Mouse (Mus musculus): Measurements from ENCODE around the gene Zkscan1.
"Not testable (repeated sequence)": the region's sequence is repeated elsewhere in the genome, so short reads cannot be mapped to it uniquely, and the experiment has no call there.

Gene Zkscan1

GRCm38 (mm10) chr5:138084996-138085395 lies at the start of gene Zkscan1:
Gene Zkscan1, plus strand, starts transcription at chr5:138085084.
- peak; percentile 79 for DNase-seq (ENCODE audit: low read depth, low spot score)

GRCm38 (mm10) chr5:138052894-138053293 lies 32.0 kb upstream of the Zkscan1 start, which contains the start of gene Smok3c:
Gene Smok3c, plus strand, starts transcription at chr5:138053194.
- DNase-seq (ENCODE audit: low read depth, low spot score), result not testable (repeated sequence)

GRCm38 (mm10) chr5:138073803-138074202 lies 11.1 kb upstream of the Zkscan1 start:
- no peak for DNase-seq (ENCODE audit: low read depth, low spot score)

- DNase-seq (ENCODE audit: low read depth, low spot score), result no peak
Observed at GRCm38 (mm10) chr5:138075684-138076083, 9.2 kb upstream of the Zkscan1 start.

- DNase-seq (ENCODE audit: low read depth, low spot score), result no peak
Observed at GRCm38 (mm10) chr5:138076148-138076547, 8.7 kb upstream of the Zkscan1 start.

GRCm38 (mm10) chr5:138080456-138080855 lies 4.4 kb upstream of the Zkscan1 start:
- DNase-seq (ENCODE audit: low read depth, low spot score), result no peak

GRCm38 (mm10) chr5:138081446-138081845 lies 3.4 kb upstream of the Zkscan1 start:
- no peak for DNase-seq (ENCODE audit: low read depth, low spot score)

- no peak for DNase-seq (ENCODE audit: low read depth, low spot score)
Observed at GRCm38 (mm10) chr5:138083318-138083900, 1.5 kb upstream of the Zkscan1 start.

GRCm38 (mm10) chr5:138083936-138084335 lies 948 bp upstream of the Zkscan1 start:
- no peak for DNase-seq (ENCODE audit: low read depth, low spot score)

GRCm38 (mm10) chr5:138084507-138084906 lies 377 bp upstream of the Zkscan1 start:
- no peak for DNase-seq (ENCODE audit: low read depth, low spot score)

GRCm38 (mm10) chr5:138085421-138085911 lies 582 bp downstream of the Zkscan1 start:
- no peak for DNase-seq (ENCODE audit: low read depth, low spot score)

GRCm38 (mm10) chr5:138086842-138087241 lies 2.0 kb downstream of the Zkscan1 start:
- no peak for DNase-seq (ENCODE audit: low read depth, low spot score)

GRCm38 (mm10) chr5:138088366-138088765 lies 3.5 kb downstream of the Zkscan1 start:
- DNase-seq (ENCODE audit: low read depth, low spot score), result no peak

GRCm38 (mm10) chr5:138089108-138089551 lies 4.2 kb downstream of the Zkscan1 start:
- DNase-seq (ENCODE audit: low read depth, low spot score), result no peak

GRCm38 (mm10) chr5:138090271-138090670 lies 5.4 kb downstream of the Zkscan1 start:
- no peak for DNase-seq (ENCODE audit: low read depth, low spot score)

GRCm38 (mm10) chr5:138090737-138091136 lies 5.9 kb downstream of the Zkscan1 start:
- DNase-seq (ENCODE audit: low read depth, low spot score), result no peak

- no peak for DNase-seq (ENCODE audit: low read depth, low spot score)
Observed at GRCm38 (mm10) chr5:138092771-138093170, 7.9 kb downstream of the Zkscan1 start.

- no peak for DNase-seq (ENCODE audit: low read depth, low spot score)
Observed at GRCm38 (mm10) chr5:138094474-138094873, 9.6 kb downstream of the Zkscan1 start.

GRCm38 (mm10) chr5:138104976-138105375 lies 20.1 kb downstream of the Zkscan1 start:
- no peak for DNase-seq (ENCODE audit: low read depth, low spot score)

- no peak for DNase-seq (ENCODE audit: low read depth, low spot score)
Observed at GRCm38 (mm10) chr5:138107130-138107529, 22.2 kb downstream of the Zkscan1 start.

GRCm38 (mm10) chr5:138109847-138110396 lies 25.0 kb downstream of the Zkscan1 start:
- DNase-seq (ENCODE audit: low read depth, low spot score), result not testable (repeated sequence)

GRCm38 (mm10) chr5:138116255-138117198 lies 31.6 kb downstream of the Zkscan1 start, which contains the start of gene Zscan21:
Gene Zscan21, plus strand, starts transcription at chr5:138116903.
- peak; percentile 84 for DNase-seq (ENCODE audit: low read depth, low spot score)

Measured in skeletal muscle tissue, adult 2 months (tissue).